Mouse (Mus musculus) ES-Bruce4 (cell line): ENCODE data around the gene Podn. TPM values are rescaled to one million over a fixed set of nuclear protein-coding genes. Genes with fewer than 3 reads are reported as not detected.

Source experiments
- H3K27ac ChIP-seq: 2 replicates; pipeline ENCODE4 v1.5.1; 2012; ENCODE audit warnings: low read length, inconsistent platforms; ENCODE audit not compliant: insufficient read depth
- H3K27me3 ChIP-seq: 2 replicates; pipeline ENCODE4 v1.6.1; 2012; ENCODE audit warnings: mild to moderate bottlenecking, low read length, inconsistent platforms; ENCODE audit not compliant: control insufficient read depth, poor library complexity, insufficient read depth, severe bottlenecking
- H3K36me3 ChIP-seq: 2 replicates; pipeline ENCODE4 v1.6.1; 2012; ENCODE audit warnings: inconsistent platforms, mild to moderate bottlenecking, low read length, moderate library complexity; ENCODE audit not compliant: control insufficient read depth, poor library complexity, insufficient read depth, severe bottlenecking
- H3K4me1 ChIP-seq: one replicate; pipeline ENCODE4 v1.8.1; 2011; ENCODE audit warnings: low read length; ENCODE audit not compliant: control insufficient read depth, insufficient read depth
- H3K4me3 ChIP-seq: 2 replicates; pipeline ENCODE4 v1.5.1; 2011; ENCODE audit warnings: low read depth, mild to moderate bottlenecking, low read length
- H3K9ac ChIP-seq: 2 replicates; pipeline ENCODE4 v1.6.1; 2012; ENCODE audit warnings: low read depth, mild to moderate bottlenecking, inconsistent platforms; ENCODE audit not compliant: poor library complexity, severe bottlenecking
- H3K9me3 ChIP-seq: replicated peaks from 2 replicates; pipeline ENCODE4 v1.6.1; 2012; ENCODE audit warnings: mild to moderate bottlenecking, low read length, inconsistent platforms; ENCODE audit not compliant: control insufficient read depth, poor library complexity, insufficient read depth, severe bottlenecking
- CTCF ChIP-seq: IDR thresholded peaks from one replicate; pipeline ENCODE4 v1.8.1; 2011; ENCODE audit warnings: low read depth, low read length
- EP300 ChIP-seq: IDR thresholded peaks from 2 replicates; pipeline ENCODE4 v1.6.1; 2011; ENCODE audit warnings: low read depth, low read length; ENCODE audit not compliant: insufficient read depth
- POLR2A ChIP-seq: IDR thresholded peaks from one replicate; pipeline ENCODE4 v1.8.1; 2011; ENCODE audit warnings: low read length; ENCODE audit not compliant: insufficient read depth
- polyA plus RNA-seq: library from polyadenylated mRNA; stranded (reverse); fragments of >200 nt; gene quantifications from 2 replicates; pipeline ENCODE4 v1.2.4, GENCODE M21; 2011; ENCODE audit warnings: low read depth; ENCODE audit not compliant: missing spikeins, insufficient read depth, insufficient read length

Gene Podn
- polyA plus RNA-seq, 1 experiment, result 3.3 TPM

GRCm38 (mm10) chr4:108015067-108015765, 81.0 kb downstream of the Podn start:
- peaks cover 2% of the 10 kb centered on the region for H3K4me1 ChIP-seq
- TF ChIP-seq POLR2A (no peak), CTCF (peak; percentile 73)
- H3K27ac ChIP-seq, result no peak overlapping the region
- H3K36me3 ChIP-seq, result no peaks in the 10 kb centered on the region
- no peak overlapping the region for H3K4me3 ChIP-seq
- H3K27me3 ChIP-seq, result no peaks in the 10 kb centered on the region
- H3K9me3 ChIP-seq, result no peaks in the 10 kb centered on the region
- no peak overlapping the region for H3K9ac ChIP-seq

- Histone ChIP-seq H3K27ac (no peak overlapping the region), H3K4me3 (no peak overlapping the region), H3K36me3 (no peaks in the 10 kb centered on the region), H3K4me1 (peaks cover 2% of the 10 kb centered on the region), H3K9me3 (no peaks in the 10 kb centered on the region), H3K9ac (no peak overlapping the region), H3K27me3 (no peaks in the 10 kb centered on the region)
- TF ChIP-seq EP300 (no peak), CTCF (no peak), POLR2A (no peak)
Observed at GRCm38 (mm10) chr4:108014466-108014865, 81.8 kb downstream of the Podn start.

GRCm38 (mm10) chr4:108008541-108008940, 87.7 kb downstream of the Podn start:
- TF ChIP-seq CTCF (no peak), POLR2A (no peak), EP300 (no peak)
- Histone ChIP-seq H3K27ac (no peak overlapping the region), H3K9ac (no peak overlapping the region), H3K36me3 (no peaks in the 10 kb centered on the region), H3K9me3 (no peaks in the 10 kb centered on the region), H3K4me1 (no peaks in the 10 kb centered on the region), H3K4me3 (no peak overlapping the region), H3K27me3 (no peaks in the 10 kb centered on the region)

GRCm38 (mm10) chr4:108007532-108008103, 88.6 kb downstream of the Podn start:
- TF ChIP-seq EP300 (no peak), POLR2A (no peak), CTCF (no peak)
- Histone ChIP-seq H3K36me3 (no peaks in the 10 kb centered on the region), H3K27me3 (no peaks in the 10 kb centered on the region), H3K4me3 (no peak overlapping the region), H3K9me3 (no peaks in the 10 kb centered on the region), H3K4me1 (no peaks in the 10 kb centered on the region), H3K9ac (no peak overlapping the region), H3K27ac (no peak overlapping the region)

GRCm38 (mm10) chr4:108005328-108005727, 90.9 kb downstream of the Podn start:
- H3K4me3 ChIP-seq, result no peak overlapping the region
- H3K4me1 ChIP-seq, result no peaks in the 10 kb centered on the region
- no peaks in the 10 kb centered on the region for H3K9me3 ChIP-seq
- no peaks in the 10 kb centered on the region for H3K36me3 ChIP-seq
- no peak overlapping the region for H3K27ac ChIP-seq
- no peak overlapping the region for H3K9ac ChIP-seq
- no peak for TF ChIP-seq EP300
- TF ChIP-seq CTCF, result no peak
- no peak for TF ChIP-seq POLR2A
- H3K27me3 ChIP-seq, result no peaks in the 10 kb centered on the region

- H3K4me1 ChIP-seq, result no peaks in the 10 kb centered on the region
- H3K27ac ChIP-seq, result no peak overlapping the region
- H3K36me3 ChIP-seq, result no peaks in the 10 kb centered on the region
- H3K9me3 ChIP-seq, result no peaks in the 10 kb centered on the region
- no peak overlapping the region for H3K4me3 ChIP-seq
- no peaks in the 10 kb centered on the region for H3K27me3 ChIP-seq
- TF ChIP-seq POLR2A, result no peak
- no peak for TF ChIP-seq EP300
- TF ChIP-seq CTCF, result no peak
- H3K9ac ChIP-seq, result no peak overlapping the region
Observed at GRCm38 (mm10) chr4:107999380-107999779, 96.9 kb downstream of the Podn start.
